Mouse (Mus musculus) embryonic facial prominence, embryonic 12.5 days (tissue): ENCODE measurements around the gene Dab2ip. TPM values are rescaled to one million over a fixed set of nuclear protein-coding genes. Genes with fewer than 3 reads are reported as not detected.

Experiments
- ATAC-seq: fragments of 200-750 bp; cut with Nextera tagmentation; 2 replicates; pipeline ENCODE4 v1.8.0; 2017; ENCODE audit not compliant: insufficient number of reproducible peaks, insufficient read depth, low FRiP score, low TSS enrichment
- H3K27ac ChIP-seq: fragments of 300-500 bp; sonication (generic); 2 replicates; pipeline ENCODE4 v1.5.1; 2016; ENCODE audit warnings: mild to moderate bottlenecking
- H3K27me3 ChIP-seq: fragments of 300-500 bp; sonication (generic); 2 replicates; pipeline ENCODE4 v1.6.1; 2016; ENCODE audit warnings: mild to moderate bottlenecking, moderate library complexity
- H3K36me3 ChIP-seq: fragments of 300-500 bp; sonication (generic); 2 replicates; pipeline ENCODE4 v1.6.1; 2016; ENCODE audit warnings: mild to moderate bottlenecking
- H3K4me1 ChIP-seq: fragments of 300-500 bp; sonication (generic); 2 replicates; pipeline ENCODE4 v1.6.1; 2016
- H3K4me2 ChIP-seq: fragments of 300-500 bp; sonication (generic); replicated peaks from 2 replicates; pipeline ENCODE4 v1.6.1; 2016; ENCODE audit warnings: mild to moderate bottlenecking, moderate library complexity
- H3K4me3 ChIP-seq: fragments of 300-500 bp; sonication (generic); 2 replicates; pipeline ENCODE4 v1.5.1; 2016; ENCODE audit warnings: mild to moderate bottlenecking
- H3K9ac ChIP-seq: fragments of 300-500 bp; sonication (generic); 2 replicates; pipeline ENCODE4 v1.6.1; 2016; ENCODE audit warnings: mild to moderate bottlenecking, moderate library complexity
- H3K9me3 ChIP-seq: fragments of 300-500 bp; sonication (generic); 2 replicates; pipeline ENCODE4 v1.6.1; 2016; ENCODE audit warnings: mild to moderate bottlenecking, moderate library complexity
- WGBS: fragments of 180-500 bp; shearing (Covaris S2); methylation state at CpG from one replicate; pipeline ENCODE4 v1.1.7; 2016; 5-methylcytosine and 5-hydroxymethylcytosine counted together
- polyA plus RNA-seq: library from polyadenylated mRNA; unstranded; fragments of >200 nt; fragmentation: Nextera tagmentation; extraction: Ambion mirVana; gene quantifications from 2 replicates; pipeline ENCODE4 v1.2.1, GENCODE M21; 2016

Gene Dab2ip
- polyA plus RNA-seq, 1 experiment from 2014 or later: 61.0 TPM

DNA sequence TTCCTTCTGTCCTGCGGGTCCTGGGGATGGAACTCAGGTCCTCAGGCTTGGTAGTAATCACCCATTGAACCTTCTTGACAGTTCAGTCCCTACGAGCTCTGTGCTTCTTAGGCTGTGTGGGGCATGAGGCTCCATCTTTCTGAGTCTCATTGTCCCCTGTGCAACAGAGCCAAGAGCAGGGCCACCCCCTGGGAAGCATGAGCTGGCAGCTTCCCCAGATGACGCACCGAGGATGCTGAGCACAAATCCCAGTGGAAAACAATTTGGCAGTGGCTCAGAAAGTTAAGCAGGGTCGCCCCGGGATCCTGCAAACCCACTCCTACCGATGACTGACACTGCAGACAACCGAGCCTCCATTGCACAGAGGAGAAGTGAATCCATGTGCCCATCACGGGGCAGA, 24.4 kb upstream of the Dab2ip start:
- WGBS: 70% methylated on average over 9 of the region's 9 CpGs

DNA sequence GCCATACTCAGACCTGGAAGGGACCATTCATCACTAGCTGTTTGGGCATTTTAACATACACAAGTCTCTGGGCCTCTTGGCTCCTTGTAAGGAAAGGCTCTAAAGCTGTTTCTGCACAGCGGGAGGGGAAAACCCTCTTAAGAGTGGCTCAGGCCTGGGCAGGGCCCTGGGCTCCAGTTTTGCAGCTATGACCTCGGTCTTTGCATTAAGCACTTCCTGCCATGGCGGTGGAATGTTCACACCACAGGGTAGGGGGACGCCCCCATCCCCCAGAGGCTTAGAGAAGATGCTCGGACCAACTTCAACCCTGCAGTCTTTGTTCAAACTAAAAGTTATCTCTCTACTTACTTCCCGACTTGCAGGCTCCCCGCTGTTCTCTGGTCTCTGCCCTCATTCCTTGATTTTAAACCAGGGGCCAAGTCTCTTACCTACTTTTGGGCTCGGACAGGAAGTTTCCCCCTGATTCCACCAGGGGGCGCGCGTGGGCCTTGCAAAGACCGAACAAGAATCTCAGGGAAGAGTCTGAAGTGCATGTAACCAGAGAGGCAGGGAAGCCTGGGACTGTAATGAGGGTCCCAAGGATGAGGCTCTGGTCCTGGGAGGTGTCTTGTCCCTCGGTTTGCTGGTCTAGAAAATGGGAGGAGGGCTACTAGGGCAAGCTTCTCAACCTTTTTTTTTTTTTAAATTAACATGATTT, 18.6 kb upstream of the Dab2ip start:
- Histone ChIP-seq H3K27me3 (no peaks in the 10 kb centered on the region), H3K4me3 (no peak overlapping the region), H3K9ac (no peak overlapping the region), H3K27ac (no peak overlapping the region), H3K4me1 (peaks cover 3% of the 10 kb centered on the region; the same call in 1 of the 2 replicates), H3K9me3 (no peaks in the 10 kb centered on the region), H3K36me3 (no peaks in the 10 kb centered on the region), H3K4me2 (peak overlapping the region; percentile 22; the same call in 1 of the 2 replicates)
- 5% methylated on average over 13 of the region's 13 CpGs for WGBS
- ATAC-seq: no peak

More for the DNA sequence above, 24.4 kb upstream of the Dab2ip start:
- no peaks in the 10 kb centered on the region for H3K27me3 ChIP-seq
- H3K4me2 ChIP-seq: no peak overlapping the region
- no peaks in the 10 kb centered on the region for H3K36me3 ChIP-seq
- ATAC-seq: no peak
- H3K27ac ChIP-seq: no peak overlapping the region
- H3K9ac ChIP-seq: no peak overlapping the region
- no peaks in the 10 kb centered on the region for H3K9me3 ChIP-seq
- no peaks in the 10 kb centered on the region for H3K4me1 ChIP-seq
- no peak overlapping the region for H3K4me3 ChIP-seq

DNA sequence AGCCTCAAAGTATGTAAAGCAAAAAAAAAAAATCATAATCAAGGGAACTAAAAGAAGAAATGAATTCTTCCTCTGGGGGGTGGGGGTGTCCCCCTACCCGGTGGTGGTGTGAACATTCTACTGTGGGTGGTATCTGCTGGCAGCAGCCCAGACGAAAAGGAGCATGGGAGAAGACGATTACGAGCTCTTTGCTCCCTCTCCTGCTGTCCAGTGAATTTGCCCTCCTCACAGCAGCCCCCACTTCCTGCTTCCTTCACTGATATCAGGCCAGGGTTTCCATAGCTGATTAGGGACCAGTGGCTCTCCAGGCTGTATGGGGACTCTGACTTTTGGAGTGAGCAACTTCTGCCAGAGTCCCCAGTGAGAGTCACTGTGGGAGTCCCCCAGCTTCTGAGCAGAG, 17.3 kb upstream of the Dab2ip start:
- peaks cover 11% of the 10 kb centered on the region for H3K4me1 ChIP-seq
- no peak for ATAC-seq
- no peaks in the 10 kb centered on the region for H3K27me3 ChIP-seq
- no peak overlapping the region for H3K27ac ChIP-seq
- H3K4me3 ChIP-seq: no peak overlapping the region
- no peaks in the 10 kb centered on the region for H3K9me3 ChIP-seq
- no peak overlapping the region for H3K9ac ChIP-seq
- 33% methylated on average over 4 of the region's 4 CpGs for WGBS
- H3K36me3 ChIP-seq: no peaks in the 10 kb centered on the region
- no peak overlapping the region for H3K4me2 ChIP-seq

DNA sequence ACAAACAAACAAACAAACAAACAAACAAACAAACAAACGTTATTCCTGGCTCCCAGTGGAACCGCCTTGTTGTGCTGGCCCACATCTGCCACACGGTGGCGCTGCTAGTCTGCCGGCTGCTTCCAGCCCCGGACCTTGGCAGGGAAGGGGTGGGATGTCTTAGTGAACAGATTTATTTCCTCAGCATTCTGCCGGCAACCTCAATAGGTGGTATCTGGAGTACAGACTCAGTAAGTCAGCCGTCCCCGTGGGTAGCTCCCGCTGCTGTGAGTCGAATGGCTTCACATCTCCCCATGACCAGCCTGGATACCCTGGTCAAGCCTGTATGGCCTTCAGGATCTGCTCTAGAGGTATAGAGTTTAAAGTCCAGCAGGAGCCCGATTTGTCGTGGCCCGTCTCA, 13.3 kb upstream of the Dab2ip start:
- peak overlapping the region; percentile 49 for H3K4me2 ChIP-seq
- ATAC-seq: no peak; the same call in 1 of the 2 replicates
- peak overlapping the region; percentile 18 for H3K4me3 ChIP-seq
- H3K27ac ChIP-seq: no peak overlapping the region
- H3K9ac ChIP-seq: no peak overlapping the region
- 7% methylated on average over 14 of the region's 14 CpGs for WGBS
- H3K9me3 ChIP-seq: no peaks in the 10 kb centered on the region
- H3K27me3 ChIP-seq: no peaks in the 10 kb centered on the region
- no peaks in the 10 kb centered on the region for H3K36me3 ChIP-seq
- peaks cover 8% of the 10 kb centered on the region for H3K4me1 ChIP-seq

DNA sequence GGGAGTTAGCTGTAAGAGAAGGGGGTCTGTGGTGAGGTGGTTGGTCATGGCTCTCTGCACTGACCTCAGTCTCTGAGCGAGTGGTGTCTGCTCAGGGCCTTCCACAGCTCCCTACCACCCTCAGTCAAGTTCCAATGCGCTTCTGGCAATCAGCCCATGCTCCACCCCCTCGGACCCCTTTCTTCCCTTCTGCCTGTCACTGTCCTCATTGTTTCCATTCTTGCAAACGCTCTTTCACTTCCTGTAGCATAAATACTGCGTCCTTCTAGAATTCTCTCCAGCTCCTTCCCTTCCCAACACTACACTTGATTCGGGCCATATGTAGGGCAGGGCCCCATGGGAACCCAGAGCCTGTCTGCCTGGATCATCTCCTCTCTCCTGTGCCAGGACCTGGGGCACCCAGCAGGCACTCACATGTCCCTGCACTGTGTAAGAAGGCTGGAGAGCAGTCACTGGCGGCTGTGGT, 12.9 kb upstream of the Dab2ip start:
- H3K4me2 ChIP-seq: peak overlapping the region; percentile 49
- H3K4me3 ChIP-seq: peak overlapping the region; percentile 18
- WGBS: 17% methylated on average over 7 of the region's 7 CpGs
- no peaks in the 10 kb centered on the region for H3K9me3 ChIP-seq
- H3K9ac ChIP-seq: no peak overlapping the region
- H3K36me3 ChIP-seq: no peaks in the 10 kb centered on the region
- peak; percentile 36; the same call in 1 of the 2 replicates for ATAC-seq
- 0 out of 2 replicates have a peak, but pooled peaks cover under 1% of the 10 kb centered on the region for H3K27me3 ChIP-seq
- H3K27ac ChIP-seq: 0 out of 2 replicates have a peak overlapping the region, but pooled peaks have one; percentile 6
- peaks cover 8% of the 10 kb centered on the region for H3K4me1 ChIP-seq

DNA sequence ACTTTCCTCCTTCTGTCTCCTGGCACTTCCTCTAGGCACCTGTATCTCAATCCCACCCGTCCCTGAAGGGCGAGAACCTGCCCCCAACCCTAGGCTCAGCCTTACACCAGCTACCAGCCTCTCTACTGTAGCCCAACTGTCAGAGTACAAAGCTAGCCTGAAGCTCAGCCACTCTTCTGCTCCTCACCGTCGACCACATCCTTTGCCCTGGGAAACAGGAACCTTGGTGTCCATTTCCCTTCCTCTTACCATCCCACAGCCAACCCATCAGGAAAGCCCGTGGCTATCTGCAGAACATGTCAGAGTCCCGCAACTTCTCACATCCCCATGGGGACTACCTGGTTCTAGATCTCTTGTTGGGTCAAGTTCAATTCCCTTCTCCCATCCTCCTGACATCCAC, 11.6 kb upstream of the Dab2ip start:
- H3K9me3 ChIP-seq: no peaks in the 10 kb centered on the region
- H3K4me3 ChIP-seq: no peak overlapping the region
- 0 out of 2 replicates have a peak, but pooled peaks cover 2% of the 10 kb centered on the region for H3K27me3 ChIP-seq
- no peak overlapping the region for H3K27ac ChIP-seq
- H3K36me3 ChIP-seq: no peaks in the 10 kb centered on the region
- ATAC-seq: no peak
- H3K9ac ChIP-seq: no peak overlapping the region
- H3K4me1 ChIP-seq: peaks cover 8% of the 10 kb centered on the region
- H3K4me2 ChIP-seq: no peak overlapping the region
- 83% methylated on average over 6 of the region's 6 CpGs for WGBS

DNA sequence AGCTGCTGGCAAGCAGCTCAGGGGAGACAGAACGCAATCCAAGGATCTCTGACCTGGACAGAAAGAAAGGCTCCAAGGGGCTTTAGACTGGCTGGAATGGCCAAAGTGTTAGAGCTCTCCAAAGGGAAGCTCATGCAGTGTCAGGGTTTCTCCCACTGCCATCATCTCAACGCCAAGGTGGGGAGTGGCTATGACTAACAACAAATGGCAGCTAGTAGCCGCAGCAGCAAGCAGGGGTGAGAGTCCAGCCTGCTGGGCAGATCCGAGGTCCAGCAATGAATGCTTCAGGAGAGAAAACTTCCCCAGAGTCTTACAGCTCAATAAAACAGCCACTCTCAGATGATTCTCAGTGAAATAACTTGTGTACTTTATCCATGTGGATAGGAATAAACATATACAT, 8.9 kb upstream of the Dab2ip start:
- Histone ChIP-seq H3K27ac (no peak overlapping the region), H3K4me1 (peaks cover 8% of the 10 kb centered on the region), H3K27me3 (0 out of 2 replicates have a peak, but pooled peaks cover 2% of the 10 kb centered on the region), H3K9ac (no peak overlapping the region), H3K9me3 (no peaks in the 10 kb centered on the region), H3K36me3 (no peaks in the 10 kb centered on the region), H3K4me2 (no peak overlapping the region), H3K4me3 (no peak overlapping the region)
- ATAC-seq: no peak
- 68% methylated on average over 4 of the region's 4 CpGs for WGBS

DNA sequence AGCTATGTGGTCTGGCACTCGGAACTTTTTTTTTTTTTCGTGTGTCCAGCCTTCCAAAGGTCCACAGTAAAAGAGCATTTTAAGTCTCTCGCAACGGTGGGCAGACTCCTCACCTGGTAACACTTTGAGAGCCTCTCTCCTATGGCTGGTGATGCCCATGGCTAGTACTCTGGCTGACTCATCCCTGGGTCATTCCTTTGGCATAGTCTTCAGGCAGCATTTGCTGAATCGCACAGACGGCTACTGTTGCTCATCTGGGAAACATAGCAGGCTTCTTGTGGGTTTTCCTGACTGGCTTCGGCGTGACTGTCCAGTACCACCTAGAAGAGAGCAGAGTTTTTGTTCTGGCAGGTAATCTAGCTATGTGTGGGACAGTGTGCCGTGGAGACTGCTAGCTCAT, 8.0 kb upstream of the Dab2ip start:
- WGBS: 84% methylated on average over 9 of the region's 9 CpGs

DNA sequence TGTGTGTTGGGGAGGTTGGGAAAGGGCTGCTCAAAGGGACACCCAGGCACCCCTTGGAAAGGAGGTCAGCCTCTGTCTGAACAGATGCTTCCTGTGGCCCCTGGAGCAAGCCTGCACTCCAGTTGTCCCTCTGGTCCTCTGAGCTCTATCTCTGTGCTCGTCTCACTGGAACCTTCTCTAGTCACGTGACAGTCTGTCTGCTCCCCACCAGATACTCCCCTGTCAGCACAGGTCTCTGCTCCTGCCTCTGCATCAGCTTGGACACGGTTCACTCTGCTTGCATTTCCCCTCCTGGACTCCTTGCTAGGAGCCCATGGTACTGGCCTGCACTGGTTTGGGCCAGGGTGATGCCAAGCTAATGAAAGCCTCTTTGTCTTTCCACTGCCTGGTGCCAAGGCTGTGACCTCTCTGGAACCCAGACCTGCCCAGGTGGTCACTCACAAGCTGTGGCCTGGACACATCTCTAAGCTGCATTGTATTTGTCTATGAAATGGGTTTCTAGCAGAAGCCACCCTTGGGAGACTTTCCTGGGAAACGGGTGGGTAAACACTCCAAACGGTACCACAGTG, 1.1 kb upstream of the Dab2ip start:
- Histone ChIP-seq H3K4me2 (no peak overlapping the region), H3K36me3 (no peaks in the 10 kb centered on the region), H3K27ac (no peak overlapping the region), H3K27me3 (no peaks in the 10 kb centered on the region), H3K9ac (no peak overlapping the region), H3K4me1 (peaks cover 36% of the 10 kb centered on the region), H3K4me3 (no peak overlapping the region), H3K9me3 (no peaks in the 10 kb centered on the region)
- no peak for ATAC-seq
- WGBS: 75% methylated on average over 5 of the region's 5 CpGs

More for the DNA sequence above, 8.0 kb upstream of the Dab2ip start:
- Histone ChIP-seq H3K4me2 (no peak overlapping the region), H3K36me3 (no peaks in the 10 kb centered on the region), H3K27ac (no peak overlapping the region), H3K9ac (no peak overlapping the region), H3K27me3 (0 out of 2 replicates have a peak, but pooled peaks cover 2% of the 10 kb centered on the region), H3K4me1 (peaks cover 4% of the 10 kb centered on the region), H3K4me3 (no peak overlapping the region), H3K9me3 (no peaks in the 10 kb centered on the region)
- ATAC-seq: no peak

DNA sequence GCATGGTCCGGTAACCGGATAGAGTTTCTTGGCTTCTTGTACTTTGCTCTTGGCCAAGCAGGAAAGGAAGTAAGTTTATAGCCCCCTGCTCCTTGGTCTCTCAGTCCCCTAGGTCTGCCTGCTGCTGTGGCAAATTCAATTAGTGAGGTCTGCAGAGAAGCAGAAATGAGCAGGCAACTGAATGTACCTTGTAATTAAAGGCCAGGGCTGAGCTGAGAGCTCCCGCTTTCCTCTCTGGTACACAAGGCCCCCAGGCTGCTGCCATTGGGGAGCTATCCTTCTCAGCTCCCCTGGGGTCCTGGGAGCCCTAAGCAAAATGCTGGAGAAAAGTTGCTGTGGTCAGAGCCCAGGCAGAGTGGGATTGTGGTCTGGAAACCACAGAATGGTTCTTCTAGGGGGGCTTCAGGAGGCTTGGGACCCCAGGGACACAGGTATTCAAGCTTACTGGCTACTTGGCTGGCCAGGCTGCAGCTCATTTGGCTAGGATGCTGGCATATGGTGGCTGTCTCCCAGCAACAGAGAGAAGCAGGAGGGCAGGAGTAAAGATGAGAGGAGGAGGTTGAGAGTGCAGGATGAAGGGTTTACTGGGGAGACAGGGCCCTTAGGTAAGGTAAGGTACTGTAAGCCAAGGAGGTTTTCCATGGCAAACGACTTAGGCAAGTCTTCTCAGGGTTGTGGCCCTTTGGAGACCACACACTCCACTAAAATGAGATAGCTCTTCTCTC, 922 bp downstream of the Dab2ip start:
- Histone ChIP-seq H3K36me3 (no peaks in the 10 kb centered on the region), H3K27ac (peak overlapping the region; percentile 88), H3K4me3 (0 out of 2 replicates have a peak overlapping the region, but pooled peaks have one; percentile 9), H3K9me3 (no peaks in the 10 kb centered on the region), H3K4me2 (peak overlapping the region; percentile 42), H3K9ac (peak overlapping the region; percentile 34; the same call in 1 of the 2 replicates), H3K4me1 (peaks cover 36% of the 10 kb centered on the region), H3K27me3 (no peaks in the 10 kb centered on the region)
- 39% methylated on average over 4 of the region's 4 CpGs for WGBS
- no peak for ATAC-seq

DNA sequence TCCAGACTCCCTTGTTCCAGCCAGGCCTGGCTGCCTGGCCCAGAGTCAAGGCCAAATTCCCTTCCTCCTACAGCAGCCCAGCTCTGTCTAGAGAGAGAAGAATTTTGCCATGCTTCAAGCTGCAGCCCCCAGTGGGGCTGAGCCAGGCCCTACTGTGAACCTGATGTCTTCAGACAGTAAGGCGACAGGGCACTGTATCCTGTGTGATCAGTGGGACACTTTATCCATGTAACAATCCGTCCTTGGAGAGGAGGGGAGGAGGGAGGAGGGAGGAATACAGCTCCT, 1.4 kb downstream of the Dab2ip start:
- H3K27ac ChIP-seq: peak overlapping the region; percentile 88
- H3K36me3 ChIP-seq: no peaks in the 10 kb centered on the region
- no peak overlapping the region for H3K4me3 ChIP-seq
- WGBS: 29% methylated on average over 2 of the region's 2 CpGs
- H3K4me1 ChIP-seq: peaks cover 36% of the 10 kb centered on the region
- no peaks in the 10 kb centered on the region for H3K9me3 ChIP-seq
- no peak overlapping the region for H3K9ac ChIP-seq
- H3K27me3 ChIP-seq: no peaks in the 10 kb centered on the region
- H3K4me2 ChIP-seq: peak overlapping the region; percentile 42; the same call in 1 of the 2 replicates
- no peak for ATAC-seq

DNA sequence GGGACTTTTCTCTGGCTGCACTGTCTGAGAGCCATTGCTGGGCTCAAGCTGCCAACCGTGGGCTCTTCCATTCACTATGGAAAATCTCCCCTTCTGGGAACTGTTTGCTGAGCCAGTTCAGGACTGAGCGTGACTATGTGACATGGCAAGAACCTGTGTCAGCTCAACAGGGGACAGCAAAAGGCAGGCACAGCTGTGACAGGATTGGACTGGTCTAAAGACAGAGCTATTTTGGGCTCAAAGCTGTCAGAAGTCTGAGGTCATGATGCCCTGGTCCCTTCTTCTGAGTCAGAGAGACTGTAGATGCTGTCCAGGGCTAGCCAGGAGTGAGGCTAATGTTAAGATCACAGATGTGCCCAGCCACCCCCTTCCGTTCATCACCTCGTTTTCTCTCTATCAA, 5.7 kb downstream of the Dab2ip start:
- H3K36me3 ChIP-seq: no peaks in the 10 kb centered on the region
- ATAC-seq: no peak
- no peak overlapping the region for H3K9ac ChIP-seq

More for the DNA sequence above, 5.7 kb downstream of the Dab2ip start:
- Histone ChIP-seq H3K4me1 (peaks cover 16% of the 10 kb centered on the region), H3K4me3 (no peak overlapping the region), H3K4me2 (no peak overlapping the region), H3K27me3 (no peaks in the 10 kb centered on the region), H3K27ac (no peak overlapping the region), H3K9me3 (no peaks in the 10 kb centered on the region)
- 81% methylated on average over 4 of the region's 4 CpGs for WGBS
